Mouse (Mus musculus): ENCODE measurements around the gene Usp10. TPM values are rescaled to one million over a fixed set of nuclear protein-coding genes. Genes with fewer than 3 reads are reported as not detected.

Gene Usp10
- polyA plus RNA-seq, 1 experiment = 8.3 TPM

- H3K4me1 ChIP-seq (ENCODE audit: control insufficient read depth) = no peaks in the 10 kb centered on the region; the same call in 1 of the 2 replicates
- TF ChIP-seq TAL1 (IDR thresholded peaks at IDR 0.05; ENCODE audit: low read length) (no peak), GATA1 (IDR thresholded peaks at IDR 0.05; ENCODE audit: low read length) (no peak)
- H3K4me3 ChIP-seq (replicated peaks) = no peak overlapping the region
- H3K36me3 ChIP-seq (ENCODE audit: control insufficient read depth) = peaks cover 99% of the 10 kb centered on the region
- H3K27me3 ChIP-seq (ENCODE audit: control insufficient read depth) = no peaks in the 10 kb centered on the region
- no peaks in the 10 kb centered on the region for H3K9me3 ChIP-seq (ENCODE audit: control insufficient read depth, low read length)
Observed at GRCm38 (mm10) chr8:119944096-119944811, 34.1 kb downstream of the Usp10 start.

GRCm38 (mm10) chr8:119946326-119946865, 36.2 kb downstream of the Usp10 start:
- H3K4me1 ChIP-seq (ENCODE audit: control insufficient read depth) = no peaks in the 10 kb centered on the region; the same call in 1 of the 2 replicates
- no peak for TF ChIP-seq GATA1 (IDR thresholded peaks at IDR 0.05; ENCODE audit: low read length)
- H3K27me3 ChIP-seq (ENCODE audit: control insufficient read depth) = no peaks in the 10 kb centered on the region
- peaks cover 97% of the 10 kb centered on the region for H3K36me3 ChIP-seq (ENCODE audit: control insufficient read depth)
- no peaks in the 10 kb centered on the region for H3K9me3 ChIP-seq (ENCODE audit: control insufficient read depth, low read length)
- no peak overlapping the region for H3K4me3 ChIP-seq (replicated peaks)

- no peak for TF ChIP-seq GATA1 (IDR thresholded peaks at IDR 0.05; ENCODE audit: low read length)
- no peak for TF ChIP-seq TAL1 (IDR thresholded peaks at IDR 0.05; ENCODE audit: low read length)
- no peak overlapping the region for H3K4me3 ChIP-seq (replicated peaks)
- H3K4me1 ChIP-seq (ENCODE audit: control insufficient read depth) = no peaks in the 10 kb centered on the region; the same call in 1 of the 2 replicates
- no peaks in the 10 kb centered on the region for H3K27me3 ChIP-seq (ENCODE audit: control insufficient read depth)
- peaks cover 97% of the 10 kb centered on the region for H3K36me3 ChIP-seq (ENCODE audit: control insufficient read depth)
- H3K9me3 ChIP-seq (ENCODE audit: control insufficient read depth, low read length) = no peaks in the 10 kb centered on the region
Observed at GRCm38 (mm10) chr8:119947653-119948052, 37.5 kb downstream of the Usp10 start.

DNA sequence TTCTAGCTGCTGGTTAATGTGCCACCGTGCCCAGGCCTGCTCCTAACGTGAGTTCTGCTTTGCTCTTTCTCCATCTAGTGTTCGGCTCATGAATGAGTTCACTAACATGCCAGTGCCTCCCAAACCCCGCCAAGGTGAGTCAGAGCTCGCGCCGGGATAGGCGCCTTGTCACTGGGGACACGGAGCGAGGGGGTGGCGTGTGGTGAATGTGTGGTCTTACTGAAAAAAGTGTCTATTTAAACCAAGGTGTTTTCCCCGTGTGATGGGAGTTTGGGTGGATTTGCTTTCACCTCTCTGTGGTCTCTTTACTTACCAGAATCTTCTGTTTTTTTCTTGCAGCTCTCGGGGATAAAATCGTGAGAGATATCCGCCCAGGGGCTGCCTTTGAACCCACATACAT, 38.2 kb downstream of the Usp10 start:
- Histone ChIP-seq H3K4me1 (ENCODE audit: control insufficient read depth) (no peaks in the 10 kb centered on the region; the same call in 1 of the 2 replicates), H3K4me3 (replicated peaks) (no peak overlapping the region), H3K27me3 (ENCODE audit: control insufficient read depth) (no peaks in the 10 kb centered on the region), H3K9me3 (ENCODE audit: control insufficient read depth, low read length) (no peaks in the 10 kb centered on the region), H3K36me3 (ENCODE audit: control insufficient read depth) (peaks cover 97% of the 10 kb centered on the region)
- TF ChIP-seq GATA1 (IDR thresholded peaks at IDR 0.05; ENCODE audit: low read length) (no peak), TAL1 (IDR thresholded peaks at IDR 0.05; ENCODE audit: low read length) (no peak)

GRCm38 (mm10) chr8:119952282-119952681, 42.1 kb downstream of the Usp10 start:
- Histone ChIP-seq H3K4me3 (replicated peaks) (no peak overlapping the region), H3K9me3 (ENCODE audit: control insufficient read depth, low read length) (no peaks in the 10 kb centered on the region), H3K36me3 (ENCODE audit: control insufficient read depth) (peaks cover 97% of the 10 kb centered on the region), H3K4me1 (ENCODE audit: control insufficient read depth) (no peaks in the 10 kb centered on the region), H3K27me3 (ENCODE audit: control insufficient read depth) (no peaks in the 10 kb centered on the region)
- TF ChIP-seq GATA1 (IDR thresholded peaks at IDR 0.05; ENCODE audit: low read length) (no peak), TAL1 (IDR thresholded peaks at IDR 0.05; ENCODE audit: low read length) (no peak)

DNA sequence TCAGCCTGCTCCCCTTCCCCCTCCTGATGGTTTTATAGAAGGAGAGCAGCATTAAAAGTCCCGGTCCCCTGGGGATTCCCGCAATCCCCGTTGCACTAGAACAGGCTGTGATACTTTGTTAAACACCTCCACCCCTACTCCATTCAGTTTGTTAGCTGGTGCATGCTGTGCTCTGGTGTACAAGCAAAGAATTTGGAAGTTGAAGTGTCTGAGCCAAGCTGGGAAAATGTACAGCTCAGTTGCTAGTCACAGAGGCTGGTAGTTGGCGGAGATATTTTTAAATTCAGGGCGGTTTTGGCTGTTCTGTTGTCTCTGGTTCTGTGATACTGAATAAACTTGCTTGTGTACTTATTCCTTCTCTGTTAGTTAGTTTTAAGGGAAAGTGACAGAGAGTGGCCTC, 42.6 kb downstream of the Usp10 start:
- peaks cover 97% of the 10 kb centered on the region for H3K36me3 ChIP-seq (ENCODE audit: control insufficient read depth)
- no peak overlapping the region for H3K4me3 ChIP-seq (replicated peaks)
- no peaks in the 10 kb centered on the region for H3K9me3 ChIP-seq (ENCODE audit: control insufficient read depth, low read length)
- TF ChIP-seq TAL1 (IDR thresholded peaks at IDR 0.05; ENCODE audit: low read length) = no peak
- TF ChIP-seq GATA1 (IDR thresholded peaks at IDR 0.05; ENCODE audit: low read length) = no peak
- H3K4me1 ChIP-seq (ENCODE audit: control insufficient read depth) = no peaks in the 10 kb centered on the region
- H3K27me3 ChIP-seq (ENCODE audit: control insufficient read depth) = no peaks in the 10 kb centered on the region

- peaks cover 87% of the 10 kb centered on the region for H3K36me3 ChIP-seq (ENCODE audit: control insufficient read depth)
- no peaks in the 10 kb centered on the region for H3K27me3 ChIP-seq (ENCODE audit: control insufficient read depth)
Observed at GRCm38 (mm10) chr8:119955333-119955732, 45.2 kb downstream of the Usp10 start.

DNA sequence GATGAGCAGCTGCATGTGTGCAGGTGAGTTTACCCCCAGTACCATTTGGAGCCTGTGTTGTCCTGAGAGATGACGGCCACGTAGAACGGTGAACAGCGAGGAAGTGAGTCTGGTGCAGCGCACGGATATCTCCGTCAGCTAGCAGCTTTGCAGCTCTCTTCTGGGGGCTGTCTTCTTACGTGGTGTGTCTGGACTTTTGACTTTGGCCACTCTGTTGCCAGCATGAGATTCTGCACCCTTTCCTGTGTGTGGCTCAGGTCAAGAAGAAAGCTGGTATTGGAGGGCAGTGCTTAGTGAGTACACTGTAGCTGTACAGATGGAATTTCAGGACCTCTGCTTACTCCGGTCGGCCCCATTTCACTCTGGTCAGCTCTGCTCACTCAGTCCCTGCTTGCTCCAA, 47.9 kb downstream of the Usp10 start:
- Histone ChIP-seq H3K4me3 (replicated peaks) (no peak overlapping the region), H3K27me3 (ENCODE audit: control insufficient read depth) (no peaks in the 10 kb centered on the region), H3K36me3 (ENCODE audit: control insufficient read depth) (peaks cover 60% of the 10 kb centered on the region), H3K9me3 (ENCODE audit: control insufficient read depth, low read length) (no peaks in the 10 kb centered on the region), H3K4me1 (ENCODE audit: control insufficient read depth) (no peaks in the 10 kb centered on the region)
- TF ChIP-seq TAL1 (IDR thresholded peaks at IDR 0.05; ENCODE audit: low read length) (no peak), GATA1 (IDR thresholded peaks at IDR 0.05; ENCODE audit: low read length) (no peak)

More at GRCm38 (mm10) chr8:119955333-119955732, 45.2 kb downstream of the Usp10 start:
- no peaks in the 10 kb centered on the region for H3K4me1 ChIP-seq (ENCODE audit: control insufficient read depth)
- H3K4me3 ChIP-seq (replicated peaks) = no peak overlapping the region
- TF ChIP-seq TAL1 (IDR thresholded peaks at IDR 0.05; ENCODE audit: low read length) (no peak), GATA1 (IDR thresholded peaks at IDR 0.05; ENCODE audit: low read length) (no peak)
- H3K9me3 ChIP-seq (ENCODE audit: control insufficient read depth, low read length) = no peaks in the 10 kb centered on the region

DNA sequence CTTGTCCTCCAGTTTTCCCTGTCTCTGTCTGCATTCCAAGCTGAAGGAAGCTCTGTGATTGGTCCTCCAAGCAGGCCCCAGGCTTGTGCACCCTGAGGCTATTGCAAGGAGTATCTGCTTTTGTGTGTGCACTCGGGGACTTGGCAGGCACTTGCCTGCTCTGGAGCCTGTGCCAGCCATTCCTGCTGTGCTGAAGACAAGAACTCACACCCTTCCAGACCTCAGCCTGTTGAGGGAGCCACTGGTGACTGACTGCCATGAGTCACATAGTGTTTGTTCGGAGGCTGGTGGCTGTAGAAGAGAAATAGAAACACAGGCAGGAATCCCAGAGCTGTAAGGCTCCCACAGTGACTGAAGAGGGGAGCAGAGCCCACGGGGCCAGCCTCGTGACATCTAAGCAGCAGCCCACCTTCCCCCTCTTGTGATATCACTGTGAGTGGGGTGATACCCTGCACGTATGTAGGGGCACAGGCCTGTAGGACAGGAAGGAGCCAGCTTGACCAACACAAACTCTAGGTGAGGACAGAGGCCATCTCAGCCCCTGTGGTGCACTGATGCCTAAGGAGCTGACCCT, 50.5 kb downstream of the Usp10 start:
- no peaks in the 10 kb centered on the region for H3K9me3 ChIP-seq (ENCODE audit: control insufficient read depth, low read length)
- no peaks in the 10 kb centered on the region for H3K4me1 ChIP-seq (ENCODE audit: control insufficient read depth)

More for the DNA sequence above, 50.5 kb downstream of the Usp10 start:
- H3K4me3 ChIP-seq (replicated peaks) = no peak overlapping the region
- no peaks in the 10 kb centered on the region for H3K27me3 ChIP-seq (ENCODE audit: control insufficient read depth)
- peaks cover 34% of the 10 kb centered on the region for H3K36me3 ChIP-seq (ENCODE audit: control insufficient read depth)
- TF ChIP-seq GATA1 (IDR thresholded peaks at IDR 0.05; ENCODE audit: low read length) = no peak
- TF ChIP-seq TAL1 (IDR thresholded peaks at IDR 0.05; ENCODE audit: low read length) = no peak
